Mouse (Mus musculus) neural tube, embryonic 14.5 days (tissue): Measurements from ENCODE around the gene Oscp1. TPM values are rescaled to one million over a fixed set of nuclear protein-coding genes. Genes with fewer than 3 reads are reported as not detected.

Source experiments
- ATAC-seq: fragments of 200-750 bp; cut with Nextera tagmentation; 2 replicates; pipeline ENCODE4 v1.8.0; 2017; ENCODE audit warnings: low read depth, mild to moderate bottlenecking, moderate TSS enrichment, moderate library complexity
- H3K27ac ChIP-seq: fragments of 300-500 bp; sonication (generic); 2 replicates; pipeline ENCODE4 v1.5.1; 2014; ENCODE audit warnings: low read depth, mild to moderate bottlenecking, control low read depth, low read length, moderate library complexity, mixed read lengths
- H3K27me3 ChIP-seq: fragments of 300-500 bp; sonication (generic); 2 replicates; pipeline ENCODE4 v1.6.1; 2014; ENCODE audit warnings: low read length; ENCODE audit not compliant: control insufficient read depth, insufficient read depth
- H3K36me3 ChIP-seq: fragments of 300-500 bp; sonication (generic); 2 replicates; pipeline ENCODE4 v1.6.1; 2014; ENCODE audit warnings: low read length, mixed read lengths; ENCODE audit not compliant: control insufficient read depth, insufficient read depth
- H3K4me1 ChIP-seq: fragments of 300-500 bp; sonication (generic); 2 replicates; pipeline ENCODE4 v1.6.1; 2014; ENCODE audit warnings: low read length; ENCODE audit not compliant: control insufficient read depth, insufficient read depth
- H3K4me2 ChIP-seq: fragments of 300-500 bp; sonication (generic); 2 replicates; pipeline ENCODE4 v1.6.1; 2014; ENCODE audit warnings: mild to moderate bottlenecking, low read depth, low read length, control low read depth
- H3K4me3 ChIP-seq: fragments of 300-500 bp; sonication (generic); 2 replicates; pipeline ENCODE4 v1.5.1; 2014; ENCODE audit warnings: low read depth, low read length, control low read depth, mixed read lengths
- H3K9ac ChIP-seq: fragments of 300-500 bp; sonication (generic); replicated peaks from 2 replicates; pipeline ENCODE4 v1.6.1; 2014; ENCODE audit warnings: low read depth, mild to moderate bottlenecking, control low read depth, low read length, mixed read lengths
- H3K9me3 ChIP-seq: fragments of 300-500 bp; sonication (generic); 2 replicates; pipeline ENCODE4 v1.6.1; 2016; ENCODE audit warnings: low read length; ENCODE audit not compliant: control insufficient read depth
- WGBS: fragments of 180-500 bp; shearing (Covaris S2); extraction: QIAGEN DNeasy Blood & Tissue Kit; methylation state at CpG from one replicate; pipeline ENCODE4 v1.1.7; 2014; 5-methylcytosine and 5-hydroxymethylcytosine counted together
- polyA plus RNA-seq: library from polyadenylated mRNA; unstranded; fragments of >200 nt; fragmentation: Nextera tagmentation; extraction: Ambion mirVana; gene quantifications from 2 replicates; pipeline ENCODE4 v1.2.1, GENCODE M21; 2014

The Oscp1 gene
- polyA plus RNA-seq, 1 experiment from 2014 or later = 40.2 TPM

DNA sequence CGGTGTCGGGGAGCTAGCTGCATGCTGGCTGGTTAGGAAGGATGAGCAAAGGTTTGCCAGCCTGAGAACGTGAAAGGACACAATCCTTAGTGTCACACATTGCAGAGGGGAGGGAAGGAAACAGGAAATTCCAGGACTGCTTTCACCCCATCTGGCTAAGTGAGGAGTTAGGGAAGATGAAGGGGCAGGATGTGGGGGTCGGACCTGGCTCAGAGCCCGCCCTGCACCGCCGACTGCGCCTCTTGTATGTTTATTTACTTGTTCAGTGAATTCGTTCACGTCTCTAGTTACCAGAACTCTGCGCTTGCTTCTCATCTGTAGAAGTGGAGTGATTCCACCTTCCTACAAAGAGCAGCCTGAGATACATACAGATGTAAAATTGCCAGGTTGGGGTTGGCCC is 72.1 kb downstream of the Oscp1 start:
- H3K36me3 ChIP-seq = peaks cover 47% of the 10 kb centered on the region
- no peak overlapping the region for H3K9ac ChIP-seq
- 73% methylated on average over 11 of the region's 11 CpGs for WGBS
- no peaks in the 10 kb centered on the region for H3K27me3 ChIP-seq
- H3K4me3 ChIP-seq = no peak overlapping the region
- no peaks in the 10 kb centered on the region for H3K9me3 ChIP-seq
- ATAC-seq = no peak
- no peak overlapping the region for H3K4me2 ChIP-seq
- H3K27ac ChIP-seq = peak overlapping the region; percentile 62; the same call in 1 of the 2 replicates
- H3K4me1 ChIP-seq = peaks cover 14% of the 10 kb centered on the region

DNA sequence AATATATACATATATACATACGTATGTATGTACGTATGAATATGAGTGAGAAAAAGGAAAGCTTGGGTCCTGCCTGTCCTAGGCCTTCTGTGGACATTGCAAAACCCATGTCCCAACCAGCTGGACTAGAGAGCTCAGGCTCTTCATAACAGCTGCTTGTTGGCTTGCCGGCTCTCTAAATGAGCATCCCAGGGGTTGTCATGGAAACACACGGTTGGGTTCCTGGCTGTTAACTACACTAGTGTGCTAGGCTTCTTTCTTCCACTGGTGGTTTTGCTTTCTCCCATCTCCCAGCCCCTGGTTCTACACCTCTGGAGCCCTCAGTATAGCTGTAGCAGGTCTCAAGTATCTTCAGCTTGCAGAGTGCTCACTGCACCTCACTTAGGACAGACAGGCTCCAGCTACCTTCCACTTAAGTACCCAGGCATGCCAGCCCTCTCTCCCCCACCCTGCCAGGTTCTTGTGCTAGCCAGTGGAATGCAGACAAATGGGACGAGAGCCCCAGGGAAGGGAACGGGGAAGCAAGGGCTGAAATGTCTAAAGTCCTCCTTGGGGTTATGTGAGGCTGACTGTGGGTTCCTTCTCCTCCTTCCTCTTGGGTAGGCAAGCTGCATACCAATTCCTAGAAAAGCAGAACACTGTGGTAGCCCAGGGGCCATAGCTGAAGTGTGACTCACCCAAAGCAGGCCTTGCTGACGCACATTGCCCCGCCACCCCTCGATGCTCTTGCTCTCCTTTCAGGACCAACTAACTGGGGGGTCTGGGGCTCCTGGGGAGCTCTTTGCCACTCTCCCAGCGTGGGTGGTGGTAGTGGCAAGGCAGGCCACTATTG is 73.1 kb downstream of the Oscp1 start:
- Histone ChIP-seq H3K9me3 (no peaks in the 10 kb centered on the region), H3K4me2 (no peak overlapping the region), H3K27me3 (no peaks in the 10 kb centered on the region), H3K4me1 (peaks cover 14% of the 10 kb centered on the region), H3K9ac (no peak overlapping the region), H3K36me3 (peaks cover 44% of the 10 kb centered on the region), H3K27ac (no peak overlapping the region; the same call in 1 of the 2 replicates), H3K4me3 (no peak overlapping the region)
- peak; percentile 68; the same call in 1 of the 2 replicates for ATAC-seq
- 58% methylated on average over 10 of the region's 10 CpGs for WGBS

DNA sequence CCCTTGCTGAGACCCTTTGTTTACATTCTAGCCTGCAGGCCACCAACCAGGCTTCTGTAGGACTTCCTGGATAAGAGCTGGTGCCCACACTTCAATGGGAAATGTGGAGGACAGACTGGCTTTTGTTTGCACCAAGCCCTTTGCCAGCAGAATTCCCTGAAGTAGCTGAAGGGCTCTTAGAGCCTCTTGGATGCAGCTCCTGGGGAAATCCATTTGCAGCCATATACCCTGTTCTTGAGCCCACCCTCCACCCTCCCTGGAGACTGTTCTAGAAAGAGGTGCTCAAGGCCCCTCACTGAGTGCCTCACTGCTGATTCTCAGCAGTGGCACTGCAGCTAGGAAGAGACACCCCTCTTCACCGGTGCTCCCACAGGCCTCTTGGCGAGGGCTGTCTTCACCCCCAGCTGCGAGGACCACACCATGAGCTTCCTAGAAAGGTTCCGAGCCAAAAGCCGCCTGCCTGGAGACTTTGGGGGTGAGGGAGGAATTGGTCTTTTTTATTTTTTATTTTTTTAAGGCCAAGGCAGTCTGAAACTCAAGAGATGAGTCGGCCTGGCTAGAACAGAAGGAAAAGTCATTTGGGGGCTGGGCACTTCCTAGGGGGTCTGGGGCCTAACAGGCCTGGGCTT is 74.4 kb downstream of the Oscp1 start:
- ATAC-seq = no peak
- H3K4me3 ChIP-seq = no peak overlapping the region
- H3K4me1 ChIP-seq = peaks cover 14% of the 10 kb centered on the region
- peaks cover 49% of the 10 kb centered on the region for H3K36me3 ChIP-seq
- no peaks in the 10 kb centered on the region for H3K27me3 ChIP-seq
- H3K27ac ChIP-seq = no peak overlapping the region
- H3K9ac ChIP-seq = no peak overlapping the region
- H3K4me2 ChIP-seq = no peak overlapping the region
- WGBS = 72% methylated on average over 6 of the region's 6 CpGs
- no peaks in the 10 kb centered on the region for H3K9me3 ChIP-seq

DNA sequence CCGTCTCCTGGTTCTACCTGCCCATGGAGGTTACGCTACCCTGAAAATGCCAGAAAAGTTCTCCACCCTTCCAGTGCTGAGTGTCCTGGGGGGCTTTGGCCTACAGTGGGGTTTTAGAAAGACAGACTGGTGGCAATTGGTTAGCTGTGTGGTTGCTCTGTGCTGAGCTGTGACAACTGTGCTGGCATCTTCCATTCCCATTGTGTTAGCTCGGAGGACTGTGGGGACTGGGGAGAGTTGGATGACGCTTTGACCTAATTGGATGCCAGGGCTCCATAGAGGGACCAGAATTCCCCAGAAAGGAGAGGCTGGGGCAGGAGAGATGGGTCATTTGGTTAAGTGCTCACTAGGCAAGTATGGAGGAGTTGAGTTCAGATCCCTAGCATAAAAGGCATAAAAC is 75.9 kb downstream of the Oscp1 start:
- WGBS = 91% methylated on average over 4 of the region's 4 CpGs
- H3K4me2 ChIP-seq = no peak overlapping the region
- ATAC-seq = no peak
- H3K9ac ChIP-seq = no peak overlapping the region
- H3K27me3 ChIP-seq = no peaks in the 10 kb centered on the region
- no peak overlapping the region for H3K4me3 ChIP-seq
- H3K27ac ChIP-seq = no peak overlapping the region
- no peaks in the 10 kb centered on the region for H3K9me3 ChIP-seq
- H3K36me3 ChIP-seq = peaks cover 45% of the 10 kb centered on the region
- H3K4me1 ChIP-seq = peaks cover 14% of the 10 kb centered on the region

DNA sequence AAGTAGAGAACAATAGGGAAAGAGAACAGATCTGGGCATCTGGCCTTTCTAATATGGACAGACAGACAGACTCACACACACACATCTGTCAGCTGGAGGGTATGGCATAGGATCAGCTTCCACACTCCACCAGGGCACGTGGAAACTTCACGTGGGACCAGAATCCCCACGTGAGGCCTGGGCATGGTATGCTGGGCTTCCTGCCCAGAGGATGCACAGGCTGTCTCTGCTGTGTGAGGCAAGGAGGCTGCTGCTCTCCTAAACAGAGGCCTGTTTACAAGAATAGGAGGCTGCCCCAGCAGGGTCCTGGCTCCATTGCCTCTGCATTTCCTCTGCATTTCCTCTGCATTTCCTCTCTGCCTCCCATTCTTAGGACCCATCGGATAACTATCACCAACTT is 76.3 kb downstream of the Oscp1 start:
- Histone ChIP-seq H3K27me3 (no peaks in the 10 kb centered on the region), H3K9me3 (no peaks in the 10 kb centered on the region), H3K4me2 (no peak overlapping the region), H3K4me3 (no peak overlapping the region), H3K9ac (no peak overlapping the region), H3K36me3 (peaks cover 44% of the 10 kb centered on the region), H3K4me1 (peaks cover 14% of the 10 kb centered on the region), H3K27ac (no peak overlapping the region)
- 94% methylated on average over 4 of the region's 4 CpGs for WGBS
- ATAC-seq = no peak

DNA sequence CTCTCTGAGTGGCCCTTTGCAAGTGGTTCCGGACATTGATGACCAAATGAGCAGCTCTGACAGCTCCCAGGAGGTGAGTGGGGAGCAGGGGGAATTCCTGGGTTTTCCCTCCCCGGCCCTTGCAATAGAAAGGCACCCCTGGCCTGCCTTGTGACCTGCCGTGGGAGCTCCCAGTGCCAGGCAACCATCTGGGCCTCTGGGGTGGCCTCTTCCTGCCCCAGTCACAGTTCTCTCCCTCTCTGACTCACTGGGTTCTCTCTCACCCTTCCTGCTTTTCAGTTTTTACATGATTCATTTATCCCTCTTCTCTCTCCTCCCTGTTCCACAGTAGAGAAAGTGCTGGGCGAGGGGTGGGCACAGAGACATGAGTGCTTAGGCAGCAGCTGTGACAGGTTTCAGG is 79.4 kb downstream of the Oscp1 start:
- H3K4me3 ChIP-seq = no peak overlapping the region
- ATAC-seq = no peak
- no peaks in the 10 kb centered on the region for H3K4me1 ChIP-seq
- no peak overlapping the region for H3K4me2 ChIP-seq
- no peak overlapping the region for H3K9ac ChIP-seq
- H3K27ac ChIP-seq = no peak overlapping the region
- 88% methylated on average over 4 of the region's 4 CpGs for WGBS
- H3K27me3 ChIP-seq = no peaks in the 10 kb centered on the region
- no peaks in the 10 kb centered on the region for H3K9me3 ChIP-seq
- H3K36me3 ChIP-seq = peaks cover 39% of the 10 kb centered on the region; the same call in 1 of the 2 replicates

DNA sequence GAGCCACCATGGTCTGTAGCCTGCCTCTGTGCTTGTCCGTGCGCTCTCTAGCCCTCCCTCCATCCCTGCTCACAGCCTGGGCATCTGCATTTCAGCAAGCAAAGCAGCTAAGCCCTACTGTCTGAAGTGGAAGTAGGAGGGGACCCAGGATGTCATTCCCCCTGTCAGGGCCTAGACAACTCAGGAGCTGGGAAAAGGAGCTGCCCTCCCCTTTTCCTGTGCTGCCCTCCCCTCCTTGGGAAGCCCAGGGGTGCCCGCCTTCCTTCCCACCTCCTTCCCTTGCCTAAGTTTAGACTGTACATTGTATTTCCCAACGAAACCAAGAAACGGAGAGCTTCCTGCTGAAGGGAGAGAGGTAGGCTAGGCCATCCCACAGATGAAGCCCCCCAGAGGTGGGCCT is 82.7 kb downstream of the Oscp1 start:
- ATAC-seq = no peak
- WGBS = 80% methylated on average over 5 of the region's 5 CpGs
- no peak overlapping the region for H3K27ac ChIP-seq
- H3K36me3 ChIP-seq = peaks cover 30% of the 10 kb centered on the region; the same call in 1 of the 2 replicates
- no peak overlapping the region for H3K4me2 ChIP-seq
- no peaks in the 10 kb centered on the region for H3K9me3 ChIP-seq
- H3K27me3 ChIP-seq = no peaks in the 10 kb centered on the region
- no peak overlapping the region for H3K9ac ChIP-seq
- H3K4me3 ChIP-seq = no peak overlapping the region
- H3K4me1 ChIP-seq = no peaks in the 10 kb centered on the region

Other genes with a start within 250 kb of the Oscp1 start
- gene Csf3r, start 34.0 kb upstream of the Oscp1 start, polyA plus RNA-seq = 0.66 and 0.75 TPM in 2 replicates
- 127 and 137 TPM in 2 replicates for gene Mrps15, start 11.6 kb upstream of the Oscp1 start, polyA plus RNA-seq
- gene Lsm10, start 38.1 kb downstream of the Oscp1 start, polyA plus RNA-seq = 46.4 and 48.3 TPM in 2 replicates
- gene Stk40, start 45.4 kb downstream of the Oscp1 start, polyA plus RNA-seq = 15.2 and 21.8 TPM in 2 replicates
- gene Eva1b, start 89.2 kb downstream of the Oscp1 start, polyA plus RNA-seq = 5.4 and 14.6 TPM in 2 replicates
- 0.67 and 1.5 TPM in 2 replicates for gene Sh3d21, start 104.9 kb downstream of the Oscp1 start, polyA plus RNA-seq
- gene Thrap3, start 144.2 kb downstream of the Oscp1 start, polyA plus RNA-seq = 128 and 138 TPM in 2 replicates
- 69.6 and 79.7 TPM in 2 replicates for gene Map7d1, start 197.8 kb downstream of the Oscp1 start, polyA plus RNA-seq
- 32.9 and 68.5 TPM in 2 replicates for gene Trappc3, start 203.8 kb downstream of the Oscp1 start, polyA plus RNA-seq
- 1.3 and 6.1 TPM in 2 replicates for gene Col8a2, start 228.2 kb downstream of the Oscp1 start, polyA plus RNA-seq